Mouse (Mus musculus): ENCODE results near the gene Tshr. TPM values are rescaled to one million over a fixed set of nuclear protein-coding genes. Genes with fewer than 3 reads are reported as not detected.
"Not testable (repeated sequence)": the region's sequence is repeated elsewhere in the genome, so short reads cannot be mapped to it uniquely, and the experiment has no call there.

Gene Tshr
- polyA plus RNA-seq, 1 experiment from 2014 or later, result 0.04 TPM

DNA sequence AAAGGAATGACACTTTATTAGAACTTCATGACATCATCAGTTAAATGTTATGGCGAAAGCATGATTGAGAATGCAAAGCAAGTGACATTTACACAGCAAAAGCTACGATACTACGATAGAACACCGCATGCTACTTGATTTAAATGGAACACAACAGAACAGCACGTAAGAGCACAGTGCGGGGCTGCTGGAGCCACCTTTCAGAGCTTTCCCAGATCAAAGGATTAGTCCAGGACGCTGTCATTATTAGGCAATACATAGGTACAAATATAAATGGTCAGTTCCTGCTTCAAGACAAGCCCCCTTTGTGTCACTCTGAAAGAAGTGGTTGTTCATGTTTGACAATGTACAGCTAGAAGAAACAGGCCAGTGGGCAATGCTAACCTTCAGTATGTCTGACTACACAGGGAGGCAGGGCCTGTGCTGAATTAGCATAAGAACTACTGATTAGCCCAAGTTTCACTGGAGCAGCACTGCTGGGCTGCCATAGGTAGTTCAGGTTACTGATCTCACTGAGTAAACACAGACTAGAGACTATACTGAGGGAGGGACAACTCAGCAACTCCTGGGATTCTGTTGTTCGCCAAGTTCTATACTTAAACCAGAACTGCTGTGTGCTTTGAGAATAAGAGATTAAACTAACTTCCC, 173.1 kb downstream of the Tshr start:
- H3K4me1 ChIP-seq (ENCODE audit: control insufficient read depth in 2 of 2, insufficient read depth in 2 of 2, low read length in 2 of 2); H3K27ac ChIP-seq (replicated peaks in 1 of 2; ENCODE audit: control insufficient read depth in 1 of 2, insufficient read depth in 1 of 2, low read depth in 2 of 2, low read length in 2 of 2); H3K4me2 ChIP-seq (ENCODE audit: low read length); H3K4me3 ChIP-seq (ENCODE audit: control insufficient read depth in 1 of 2, insufficient read depth in 1 of 2, low read depth in 1 of 2, low read length in 2 of 2); H3K9me3 ChIP-seq (ENCODE audit: control insufficient read depth, low read length); H3K9ac ChIP-seq (ENCODE audit: low read length); ATAC-seq (ENCODE audit: insufficient number of reproducible peaks, insufficient read depth, low FRiP score, low read depth); H3K27me3 ChIP-seq (ENCODE audit: control insufficient read depth, insufficient read depth, low read length): not testable (repeated sequence)
- peaks cover 45% of the 10 kb centered on the region for H3K36me3 ChIP-seq (ENCODE audit: control insufficient read depth, insufficient read depth, low read length)
- WGBS, result 88% methylated on average over 8 of the region's 8 CpGs

- not testable (repeated sequence) for H3K4me2 ChIP-seq (ENCODE audit: low read length); H3K27me3 ChIP-seq (ENCODE audit: control insufficient read depth, insufficient read depth, low read length); H3K4me3 ChIP-seq (ENCODE audit: control insufficient read depth in 1 of 2, insufficient read depth in 1 of 2, low read depth in 1 of 2, low read length in 2 of 2); H3K4me1 ChIP-seq (ENCODE audit: control insufficient read depth in 2 of 2, insufficient read depth in 2 of 2, low read length in 2 of 2); H3K27ac ChIP-seq (replicated peaks in 1 of 2; ENCODE audit: control insufficient read depth in 1 of 2, insufficient read depth in 1 of 2, low read depth in 2 of 2, low read length in 2 of 2); H3K9me3 ChIP-seq (ENCODE audit: control insufficient read depth, low read length); ATAC-seq (ENCODE audit: insufficient number of reproducible peaks, insufficient read depth, low FRiP score, low read depth); H3K9ac ChIP-seq (ENCODE audit: low read length)
- peaks cover 51% of the 10 kb centered on the region for H3K36me3 ChIP-seq (ENCODE audit: control insufficient read depth, insufficient read depth, low read length)
- 90% methylated on average over 4 of the region's 4 CpGs for WGBS
These were observed 173.8 kb downstream of the Tshr start for GRCm38 (mm10) chr12:91558152-91558551.

DNA sequence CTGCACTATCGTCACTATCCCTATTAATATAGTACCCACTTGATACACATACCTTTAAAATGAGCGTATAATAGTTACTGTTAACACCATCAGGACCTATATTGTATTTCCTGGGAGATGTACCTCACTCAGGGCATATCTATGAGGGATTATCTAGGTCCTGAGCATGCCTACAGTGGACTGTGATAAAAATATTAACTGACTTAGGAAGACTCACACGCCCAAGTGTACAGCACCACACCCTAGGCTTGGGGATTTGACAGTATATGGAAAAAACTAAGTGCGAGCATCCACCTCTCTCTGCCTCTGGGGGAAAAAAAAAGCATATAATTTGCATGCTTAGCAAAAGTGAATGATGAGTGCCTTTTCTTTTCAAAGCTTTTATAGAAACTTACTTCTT, 182.8 kb downstream of the Tshr start:
- 91% methylated on average over 4 of the region's 4 CpGs for WGBS
- no peaks in the 10 kb centered on the region for H3K9me3 ChIP-seq (ENCODE audit: control insufficient read depth, low read length)
- no peak for ATAC-seq (ENCODE audit: insufficient number of reproducible peaks, insufficient read depth, low FRiP score, low read depth)
- no peak overlapping the region for H3K9ac ChIP-seq (ENCODE audit: low read length)
- no peaks in the 10 kb centered on the region for H3K4me1 ChIP-seq (ENCODE audit: control insufficient read depth in 2 of 2, insufficient read depth in 2 of 2, low read length in 2 of 2)
- H3K4me3 ChIP-seq (ENCODE audit: control insufficient read depth in 1 of 2, insufficient read depth in 1 of 2, low read depth in 1 of 2, low read length in 2 of 2), result no peak overlapping the region
- H3K36me3 ChIP-seq (ENCODE audit: control insufficient read depth, insufficient read depth, low read length), result peaks cover 95% of the 10 kb centered on the region
- H3K4me2 ChIP-seq (ENCODE audit: low read length), result no peak overlapping the region
- H3K27me3 ChIP-seq (ENCODE audit: control insufficient read depth, insufficient read depth, low read length), result no peaks in the 10 kb centered on the region
- no peak overlapping the region for H3K27ac ChIP-seq (replicated peaks in 1 of 2; ENCODE audit: control insufficient read depth in 1 of 2, insufficient read depth in 1 of 2, low read depth in 2 of 2, low read length in 2 of 2)

DNA sequence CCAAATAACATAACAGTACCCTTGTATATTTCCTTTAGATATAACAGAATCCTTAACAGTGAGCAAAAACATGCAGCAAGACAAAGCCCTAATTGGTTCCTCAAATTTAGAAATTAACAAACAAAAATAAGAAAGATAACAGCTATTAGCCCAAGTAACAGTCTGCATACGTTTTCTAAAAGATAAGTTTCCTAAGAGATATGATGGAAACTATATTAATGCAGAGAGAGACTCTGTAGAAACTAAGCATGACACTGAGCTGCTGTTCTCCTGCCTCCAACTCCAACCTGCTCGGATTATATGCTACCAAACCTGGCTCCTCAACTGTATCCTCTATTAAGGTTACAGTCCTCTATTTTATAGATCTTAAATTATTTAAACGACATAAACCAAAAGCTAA, 184.9 kb downstream of the Tshr start:
- 78% methylated on average over 3 of the region's 3 CpGs for WGBS
- H3K9me3 ChIP-seq (ENCODE audit: control insufficient read depth, low read length), result no peaks in the 10 kb centered on the region
- no peak overlapping the region for H3K4me3 ChIP-seq (ENCODE audit: control insufficient read depth in 1 of 2, insufficient read depth in 1 of 2, low read depth in 1 of 2, low read length in 2 of 2)
- ATAC-seq (ENCODE audit: insufficient number of reproducible peaks, insufficient read depth, low FRiP score, low read depth), result no peak
- no peaks in the 10 kb centered on the region for H3K4me1 ChIP-seq (ENCODE audit: control insufficient read depth in 2 of 2, insufficient read depth in 2 of 2, low read length in 2 of 2)
- H3K4me2 ChIP-seq (ENCODE audit: low read length), result no peak overlapping the region
- H3K27me3 ChIP-seq (ENCODE audit: control insufficient read depth, insufficient read depth, low read length), result no peaks in the 10 kb centered on the region
- no peak overlapping the region for H3K9ac ChIP-seq (ENCODE audit: low read length)
- H3K27ac ChIP-seq (replicated peaks in 1 of 2; ENCODE audit: control insufficient read depth in 1 of 2, insufficient read depth in 1 of 2, low read depth in 2 of 2, low read length in 2 of 2), result no peak overlapping the region
- H3K36me3 ChIP-seq (ENCODE audit: control insufficient read depth, insufficient read depth, low read length), result peaks cover 93% of the 10 kb centered on the region

- no peaks in the 10 kb centered on the region for H3K4me1 ChIP-seq (ENCODE audit: control insufficient read depth in 2 of 2, insufficient read depth in 2 of 2, low read length in 2 of 2)
- H3K36me3 ChIP-seq (ENCODE audit: control insufficient read depth, insufficient read depth, low read length), result peaks cover 90% of the 10 kb centered on the region
- no peak overlapping the region for H3K9ac ChIP-seq (ENCODE audit: low read length)
- WGBS, result 89% methylated on average over 2 of the region's 2 CpGs
- ATAC-seq (ENCODE audit: insufficient number of reproducible peaks, insufficient read depth, low FRiP score, low read depth), result no peak
- H3K9me3 ChIP-seq (ENCODE audit: control insufficient read depth, low read length), result no peaks in the 10 kb centered on the region
- H3K4me3 ChIP-seq (ENCODE audit: control insufficient read depth in 1 of 2, insufficient read depth in 1 of 2, low read depth in 1 of 2, low read length in 2 of 2), result no peak overlapping the region
- H3K27ac ChIP-seq (replicated peaks in 1 of 2; ENCODE audit: control insufficient read depth in 1 of 2, insufficient read depth in 1 of 2, low read depth in 2 of 2, low read length in 2 of 2), result no peak overlapping the region
- H3K27me3 ChIP-seq (ENCODE audit: control insufficient read depth, insufficient read depth, low read length), result no peaks in the 10 kb centered on the region
- H3K4me2 ChIP-seq (ENCODE audit: low read length), result no peak overlapping the region
These were observed 187.3 kb downstream of the Tshr start for GRCm38 (mm10) chr12:91571708-91572107.

GRCm38 (mm10) chr12:91579665-91580064, 195.3 kb downstream of the Tshr start:
- no peaks in the 10 kb centered on the region for H3K9me3 ChIP-seq (ENCODE audit: control insufficient read depth, low read length)
- peaks cover 77% of the 10 kb centered on the region for H3K36me3 ChIP-seq (ENCODE audit: control insufficient read depth, insufficient read depth, low read length)
- no peak for ATAC-seq (ENCODE audit: insufficient number of reproducible peaks, insufficient read depth, low FRiP score, low read depth)
- no peak overlapping the region for H3K4me2 ChIP-seq (ENCODE audit: low read length)
- peaks cover 0 to 20% of the 10 kb centered on the region in 2 experiments; a peak in 2 of 4 replicates for H3K4me1 ChIP-seq (ENCODE audit: control insufficient read depth in 2 of 2, insufficient read depth in 2 of 2, low read length in 2 of 2)
- no peak overlapping the region for H3K9ac ChIP-seq (ENCODE audit: low read length)
- 91% methylated on average over 2 of the region's 2 CpGs for WGBS
- no peak overlapping the region for H3K4me3 ChIP-seq (ENCODE audit: control insufficient read depth in 1 of 2, insufficient read depth in 1 of 2, low read depth in 1 of 2, low read length in 2 of 2)
- H3K27ac ChIP-seq (replicated peaks in 1 of 2; ENCODE audit: control insufficient read depth in 1 of 2, insufficient read depth in 1 of 2, low read depth in 2 of 2, low read length in 2 of 2), result no peak overlapping the region
- no peaks in the 10 kb centered on the region for H3K27me3 ChIP-seq (ENCODE audit: control insufficient read depth, insufficient read depth, low read length)

DNA sequence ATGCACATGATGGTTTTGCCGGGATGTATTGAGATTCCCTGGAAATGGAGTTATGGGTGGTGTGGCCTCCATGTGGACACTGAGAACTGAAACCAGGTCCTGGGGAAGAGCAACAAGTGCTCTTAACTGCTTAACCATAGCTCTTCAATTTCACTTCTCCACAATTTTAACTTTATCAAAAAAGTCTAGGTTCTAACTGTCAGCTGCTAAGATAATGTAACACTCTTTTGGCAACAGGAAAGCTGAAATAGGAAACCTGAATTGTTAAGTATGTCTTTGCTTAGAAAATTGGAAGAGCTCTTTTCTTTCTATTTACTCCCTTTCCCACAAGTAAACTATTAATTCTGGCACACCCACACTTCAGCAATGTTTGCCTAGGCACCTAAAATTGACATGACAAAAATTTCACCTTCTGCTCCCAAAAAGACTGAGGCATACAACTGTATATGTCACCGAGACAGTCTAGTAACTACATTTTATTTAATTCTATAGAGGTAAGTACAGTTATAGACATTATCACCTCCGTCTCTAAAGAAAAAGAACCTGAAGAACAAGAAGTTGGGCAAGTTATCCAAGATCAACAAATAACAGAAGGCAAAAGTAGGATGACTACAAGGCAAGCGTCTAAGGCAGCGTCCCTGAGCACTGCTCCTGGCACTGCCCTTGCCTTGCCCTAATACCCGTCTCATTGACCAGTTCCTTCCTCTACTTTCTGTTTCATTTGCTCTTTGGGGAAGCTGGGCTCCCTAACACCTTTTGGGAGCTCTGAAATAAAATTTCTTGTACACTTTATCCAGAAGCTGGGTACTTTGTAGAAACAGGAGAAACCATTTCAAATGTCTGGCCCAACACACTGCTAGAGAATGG, 197.1 kb downstream of the Tshr start:
- no peak for ATAC-seq (ENCODE audit: insufficient number of reproducible peaks, insufficient read depth, low FRiP score, low read depth)
- no peaks in the 10 kb centered on the region for H3K9me3 ChIP-seq (ENCODE audit: control insufficient read depth, low read length)
- H3K36me3 ChIP-seq (ENCODE audit: control insufficient read depth, insufficient read depth, low read length), result peaks cover 74% of the 10 kb centered on the region
- H3K27me3 ChIP-seq (ENCODE audit: control insufficient read depth, insufficient read depth, low read length), result no peaks in the 10 kb centered on the region
- peaks cover 0 to 21% of the 10 kb centered on the region in 2 experiments; a peak in 2 of 4 replicates for H3K4me1 ChIP-seq (ENCODE audit: control insufficient read depth in 2 of 2, insufficient read depth in 2 of 2, low read length in 2 of 2)
- no peak overlapping the region for H3K27ac ChIP-seq (replicated peaks in 1 of 2; ENCODE audit: control insufficient read depth in 1 of 2, insufficient read depth in 1 of 2, low read depth in 2 of 2, low read length in 2 of 2)
- no peak overlapping the region for H3K4me3 ChIP-seq (ENCODE audit: control insufficient read depth in 1 of 2, insufficient read depth in 1 of 2, low read depth in 1 of 2, low read length in 2 of 2)
- no peak overlapping the region for H3K9ac ChIP-seq (ENCODE audit: low read length)
- 89% methylated on average over 6 of the region's 6 CpGs for WGBS
- no peak overlapping the region for H3K4me2 ChIP-seq (ENCODE audit: low read length)
